Mouse (Mus musculus) limb, embryonic 11.5 days (tissue): Measurements from ENCODE around the gene Pdcd7. TPM values are rescaled to one million over a fixed set of nuclear protein-coding genes. Genes with fewer than 3 reads are reported as not detected.
A peak's percentile ranks its signal among the peaks of the same experiment; 100 is the strongest.

Experiments
- ATAC-seq: fragments of 200-750 bp; cut with Nextera tagmentation; 2 replicates; pipeline ENCODE4 v1.8.0; 2017; ENCODE audit warnings: low read depth; ENCODE audit not compliant: insufficient number of reproducible peaks, low FRiP score, low TSS enrichment
- DNase-seq: peaks from one replicate; pipeline ENCODE4 v3.0.0-alpha.2; 2015; ENCODE audit warnings: low spot score
- H3K27ac ChIP-seq: fragments of 300-500 bp; sonication (generic); replicated peaks from 2 replicates; pipeline ENCODE4 v1.5.1; 2014; ENCODE audit warnings: low read depth, mild to moderate bottlenecking, low read length
- H3K27me3 ChIP-seq: fragments of 300-500 bp; sonication (generic); 2 replicates; pipeline ENCODE4 v1.6.1; 2014; ENCODE audit warnings: mild to moderate bottlenecking, low read length, mixed read lengths; ENCODE audit not compliant: control insufficient read depth, insufficient read depth
- H3K36me3 ChIP-seq: fragments of 300-500 bp; sonication (generic); 2 replicates; pipeline ENCODE4 v1.6.1; 2014; ENCODE audit warnings: mild to moderate bottlenecking, low read length, moderate library complexity, mixed read lengths; ENCODE audit not compliant: control insufficient read depth, insufficient read depth
- H3K4me1 ChIP-seq: fragments of 300-500 bp; sonication (generic); 2 replicates; pipeline ENCODE4 v1.6.1; 2014; ENCODE audit warnings: low read length, mixed read lengths; ENCODE audit not compliant: control insufficient read depth, insufficient read depth
- H3K4me2 ChIP-seq: fragments of 300-500 bp; sonication (generic); 2 replicates; pipeline ENCODE4 v1.6.1; 2014; ENCODE audit warnings: low read depth, mild to moderate bottlenecking, moderate library complexity; ENCODE audit not compliant: severe bottlenecking
- H3K4me3 ChIP-seq: fragments of 300-500 bp; sonication (generic); 2 replicates; pipeline ENCODE4 v1.5.1; 2014; ENCODE audit warnings: low read depth, low read length
- H3K9ac ChIP-seq: fragments of 300-500 bp; sonication (generic); 2 replicates; pipeline ENCODE4 v1.6.1; 2014; ENCODE audit warnings: mild to moderate bottlenecking, low read length
- H3K9me3 ChIP-seq: fragments of 300-500 bp; sonication (generic); 2 replicates; pipeline ENCODE4 v1.6.1; 2016; ENCODE audit warnings: low read length; ENCODE audit not compliant: control insufficient read depth
- WGBS: fragments of 180-500 bp; shearing (Covaris S2); extraction: QIAGEN DNeasy Blood & Tissue Kit; methylation state at CpG from one replicate; pipeline ENCODE4 v1.1.7; 2014; 5-methylcytosine and 5-hydroxymethylcytosine counted together
- polyA plus RNA-seq: library from polyadenylated mRNA; unstranded; fragments of >200 nt; fragmentation: Nextera tagmentation; extraction: Ambion mirVana; gene quantifications from 2 replicates; pipeline ENCODE4 v1.2.1, GENCODE M21; 2014

The Pdcd7 gene
- 16.8 and 17.7 TPM in 2 replicates for polyA plus RNA-seq

GRCm38 (mm10) chr9:65345854-65346475 is at the start of gene Pdcd7:
TSS of gene Pdcd7 (plus strand) at chr9:65346104.
- WGBS: 1% methylated on average over 58 of the region's 59 CpGs
- DNase-seq: peak; percentile 99

GRCm38 (mm10) chr9:65297056-65297455 is 48.8 kb upstream of the Pdcd7 start:
- DNase-seq: no peak
- Histone ChIP-seq H3K4me3 (no peak overlapping the region), H3K9me3 (no peaks in the 10 kb centered on the region), H3K4me2 (no peak overlapping the region), H3K9ac (no peak overlapping the region), H3K36me3 (peaks cover 5% of the 10 kb centered on the region), H3K27me3 (no peaks in the 10 kb centered on the region), H3K27ac (no peak overlapping the region), H3K4me1 (peaks cover 5% of the 10 kb centered on the region; the same call in 1 of the 2 replicates)
- ATAC-seq: no peak
- 98% methylated on average over 2 of the region's 2 CpGs for WGBS

More at GRCm38 (mm10) chr9:65345854-65346475, at the start of gene Pdcd7:
- H3K4me2 ChIP-seq: peak within 1 kb of the TSS; percentile 59
- H3K9me3 ChIP-seq: no peaks in the 10 kb centered on the region
- H3K9ac ChIP-seq: peak within 1 kb of the TSS; percentile 93
- peak within 1 kb of the TSS; percentile 81 for H3K27ac ChIP-seq
- H3K36me3 ChIP-seq: no peaks in the 10 kb centered on the region
- peaks cover 7% of the 10 kb centered on the region; the same call in 1 of the 2 replicates for H3K4me1 ChIP-seq
- H3K4me3 ChIP-seq: peak within 1 kb of the TSS; percentile 74
- peak; percentile 90 for ATAC-seq
- no peaks in the 10 kb centered on the region for H3K27me3 ChIP-seq

- ATAC-seq (no peak), DNase-seq (no peak)
- no peak overlapping the region for H3K4me3 ChIP-seq
- H3K36me3 ChIP-seq: peaks cover 8% of the 10 kb centered on the region
- no peak overlapping the region for H3K27ac ChIP-seq
- H3K27me3 ChIP-seq: no peaks in the 10 kb centered on the region
- WGBS: 87% methylated on average over 3 of the region's 3 CpGs
- H3K9me3 ChIP-seq: no peaks in the 10 kb centered on the region
- H3K9ac ChIP-seq: no peak overlapping the region
- H3K4me1 ChIP-seq: 0 out of 2 replicates have a peak, but pooled peaks cover 2% of the 10 kb centered on the region
- H3K4me2 ChIP-seq: no peak overlapping the region
Measured at GRCm38 (mm10) chr9:65298761-65299160, 47.1 kb upstream of the Pdcd7 start.

GRCm38 (mm10) chr9:65299650-65300049 is 46.3 kb upstream of the Pdcd7 start:
- Histone ChIP-seq H3K4me1 (0 out of 2 replicates have a peak, but pooled peaks cover 2% of the 10 kb centered on the region), H3K9ac (no peak overlapping the region)

GRCm38 (mm10) chr9:65302327-65302983 is 43.4 kb upstream of the Pdcd7 start:
- peaks cover 10% of the 10 kb centered on the region for H3K36me3 ChIP-seq
- no peak overlapping the region for H3K27ac ChIP-seq
- no peak overlapping the region for H3K4me3 ChIP-seq
- no peaks in the 10 kb centered on the region for H3K9me3 ChIP-seq
- H3K4me1 ChIP-seq: no peaks in the 10 kb centered on the region
- no peak overlapping the region for H3K4me2 ChIP-seq
- no peak overlapping the region for H3K9ac ChIP-seq
- H3K27me3 ChIP-seq: no peaks in the 10 kb centered on the region
- DNase-seq (no peak), ATAC-seq (no peak)
- 95% methylated on average over 4 of the region's 4 CpGs for WGBS

More at GRCm38 (mm10) chr9:65299650-65300049, 46.3 kb upstream of the Pdcd7 start:
- H3K27me3 ChIP-seq: no peaks in the 10 kb centered on the region
- ATAC-seq (no peak), DNase-seq (no peak)
- peaks cover 8% of the 10 kb centered on the region for H3K36me3 ChIP-seq
- 92% methylated on average over 7 of the region's 7 CpGs for WGBS
- no peaks in the 10 kb centered on the region for H3K9me3 ChIP-seq
- no peak overlapping the region for H3K4me2 ChIP-seq
- no peak overlapping the region for H3K27ac ChIP-seq
- H3K4me3 ChIP-seq: no peak overlapping the region

GRCm38 (mm10) chr9:65303586-65303985 is 42.3 kb upstream of the Pdcd7 start:
- H3K27ac ChIP-seq: no peak overlapping the region
- H3K27me3 ChIP-seq: no peaks in the 10 kb centered on the region
- no peak overlapping the region for H3K9ac ChIP-seq
- H3K9me3 ChIP-seq: no peaks in the 10 kb centered on the region
- H3K4me3 ChIP-seq: no peak overlapping the region
- H3K36me3 ChIP-seq: peaks cover 14% of the 10 kb centered on the region
- ATAC-seq (no peak), DNase-seq (no peak)
- 97% methylated on average over 4 of the region's 4 CpGs for WGBS
- H3K4me2 ChIP-seq: no peak overlapping the region
- H3K4me1 ChIP-seq: no peaks in the 10 kb centered on the region

GRCm38 (mm10) chr9:65304300-65304699 is 41.6 kb upstream of the Pdcd7 start:
- Histone ChIP-seq H3K4me3 (no peak overlapping the region), H3K36me3 (peaks cover 18% of the 10 kb centered on the region), H3K4me1 (no peaks in the 10 kb centered on the region), H3K27me3 (no peaks in the 10 kb centered on the region), H3K4me2 (no peak overlapping the region), H3K27ac (no peak overlapping the region), H3K9ac (no peak overlapping the region), H3K9me3 (no peaks in the 10 kb centered on the region)
- DNase-seq: no peak
- 67% methylated on average over 4 of the region's 4 CpGs for WGBS
- no peak for ATAC-seq

- no peaks in the 10 kb centered on the region for H3K9me3 ChIP-seq
- H3K27ac ChIP-seq: no peak overlapping the region
- H3K36me3 ChIP-seq: peaks cover 14% of the 10 kb centered on the region
- no peak overlapping the region for H3K9ac ChIP-seq
- H3K4me2 ChIP-seq: no peak overlapping the region
- 94% methylated on average over 2 of the region's 2 CpGs for WGBS
- no peaks in the 10 kb centered on the region for H3K4me1 ChIP-seq
- ATAC-seq: no peak
- no peak for DNase-seq
- H3K27me3 ChIP-seq: no peaks in the 10 kb centered on the region
- H3K4me3 ChIP-seq: no peak overlapping the region
Measured at GRCm38 (mm10) chr9:65306672-65307071, 39.2 kb upstream of the Pdcd7 start.
